Mouse (Mus musculus) brain, embryonic 14.5 days (tissue): ENCODE results near the gene Fcamr.

Source experiments
- CTCF ChIP-seq: fragments of 200-500 bp; IDR thresholded peaks from 2 replicates; pipeline ENCODE4 v1.5.1; 2012; ENCODE audit warnings: inconsistent platforms, mild to moderate bottlenecking, moderate library complexity, borderline replicate concordance; ENCODE audit not compliant: insufficient read depth, insufficient read length; ENCODE audit errors: extremely low read depth
- POLR2A ChIP-seq: fragments of 200-500 bp; IDR thresholded peaks from 2 replicates; pipeline ENCODE4 v1.6.1; 2012; ENCODE audit warnings: mild to moderate bottlenecking, inconsistent platforms, borderline replicate concordance; ENCODE audit not compliant: poor library complexity, insufficient read depth, insufficient read length, severe bottlenecking; ENCODE audit errors: extremely low read depth

DNA sequence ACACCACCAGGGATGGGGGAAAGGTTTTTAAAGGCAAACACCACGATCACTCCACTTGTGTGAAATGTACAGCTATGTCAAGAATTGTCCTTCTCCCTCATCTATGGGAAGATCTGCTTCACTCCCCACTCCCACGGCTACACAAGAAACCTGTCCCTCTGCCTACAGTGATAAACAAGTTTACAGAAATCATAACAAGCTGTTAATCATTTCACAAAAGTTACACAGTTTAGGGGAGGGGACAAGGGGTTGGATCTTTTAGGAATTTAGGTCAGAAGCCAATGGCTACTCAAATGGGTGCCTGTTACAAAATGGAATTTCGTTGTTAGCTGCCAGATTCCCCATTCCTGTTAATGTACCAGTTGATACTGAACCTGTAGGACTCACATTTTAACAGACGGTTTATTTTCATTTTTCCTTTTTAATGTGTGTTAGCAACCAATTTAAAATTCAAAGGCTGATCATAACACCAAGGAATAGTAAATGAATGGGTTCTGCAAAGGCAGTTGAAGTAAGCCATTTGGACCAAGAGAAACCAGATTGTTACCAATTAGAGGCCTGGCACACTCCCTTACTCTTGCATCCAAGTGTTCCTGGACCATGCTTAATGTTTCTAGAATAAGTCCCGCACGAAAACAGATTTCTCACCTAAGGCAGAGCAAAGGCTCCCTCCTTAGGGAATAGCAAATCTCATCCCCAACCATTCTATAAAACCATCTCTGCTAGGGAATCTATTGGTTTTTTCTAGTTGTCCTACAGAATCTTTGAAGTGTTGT, 34.6 kb downstream of the Fcamr start:
- TF ChIP-seq CTCF (no peak), POLR2A (no peak)
